Mouse (Mus musculus) embryonic facial prominence, embryonic 15.5 days (tissue): ENCODE results near the gene Zscan4d. TPM values are rescaled to one million over a fixed set of nuclear protein-coding genes. Genes with fewer than 3 reads are reported as not detected.
"Not testable (repeated sequence)": the region's sequence is repeated elsewhere in the genome, so short reads cannot be mapped to it uniquely, and the experiment has no call there.

Experiments used
- ATAC-seq: fragments of 200-750 bp; cut with Nextera tagmentation; 2 replicates; pipeline ENCODE4 v1.8.0; 2017; ENCODE audit warnings: low read depth, moderate TSS enrichment; ENCODE audit not compliant: insufficient number of reproducible peaks, low FRiP score, low TSS enrichment
- H3K27ac ChIP-seq: fragments of 300-500 bp; sonication (generic); replicated peaks from 2 replicates; pipeline ENCODE4 v1.5.1; 2015; ENCODE audit warnings: mild to moderate bottlenecking, inconsistent platforms
- H3K27me3 ChIP-seq: fragments of 300-500 bp; sonication (generic); 2 replicates; pipeline ENCODE4 v1.6.1; 2015; ENCODE audit warnings: inconsistent platforms
- H3K36me3 ChIP-seq: fragments of 300-500 bp; sonication (generic); 2 replicates; pipeline ENCODE4 v1.6.1; 2015; ENCODE audit warnings: mild to moderate bottlenecking, inconsistent platforms
- H3K4me1 ChIP-seq: fragments of 300-500 bp; sonication (generic); 2 replicates; pipeline ENCODE4 v1.6.1; 2015; ENCODE audit warnings: inconsistent platforms
- H3K4me2 ChIP-seq: fragments of 300-500 bp; sonication (generic); replicated peaks from 2 replicates; pipeline ENCODE4 v1.6.1; 2015; ENCODE audit warnings: mild to moderate bottlenecking, inconsistent platforms
- H3K4me3 ChIP-seq: fragments of 300-500 bp; sonication (generic); replicated peaks from 2 replicates; pipeline ENCODE4 v1.5.1; 2015; ENCODE audit warnings: mild to moderate bottlenecking, inconsistent platforms
- H3K9ac ChIP-seq: fragments of 300-500 bp; sonication (generic); 2 replicates; pipeline ENCODE4 v1.6.1; 2015; ENCODE audit warnings: inconsistent platforms
- H3K9me3 ChIP-seq: fragments of 300-500 bp; sonication (generic); replicated peaks from 2 replicates; pipeline ENCODE4 v1.6.1; 2016; ENCODE audit warnings: inconsistent platforms
- WGBS: fragments of 180-500 bp; shearing (Covaris S2); methylation state at CpG from one replicate; pipeline ENCODE4 v1.1.7; 2015; 5-methylcytosine and 5-hydroxymethylcytosine counted together
- polyA plus RNA-seq: library from polyadenylated mRNA; unstranded; fragments of >200 nt; fragmentation: Nextera tagmentation; extraction: Ambion mirVana; gene quantifications from 2 replicates; pipeline ENCODE4 v1.2.1, GENCODE M21; 2015

Zscan4d gene
- not detected in 2 replicates for polyA plus RNA-seq

DNA sequence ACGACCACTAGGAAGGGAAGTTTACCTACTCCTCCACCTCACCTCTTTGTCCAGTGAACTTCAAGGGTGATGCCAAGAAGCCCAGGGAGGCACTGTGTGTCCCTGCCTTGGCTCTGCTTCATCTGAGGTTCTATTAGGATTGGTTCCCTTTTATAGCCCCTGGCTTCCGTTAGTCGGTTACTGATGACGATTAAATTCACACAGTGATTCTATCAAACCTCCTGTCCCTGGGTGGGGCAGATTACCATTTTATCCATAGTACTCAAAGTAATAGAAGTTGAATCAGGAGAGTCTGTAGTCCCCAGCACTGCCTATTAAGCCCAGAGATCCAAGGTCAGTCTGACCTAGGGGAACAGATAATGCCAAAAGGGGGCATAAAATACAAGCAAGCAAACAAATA lies at the start of gene Zscan4d:
TSS of gene Zscan4d (minus strand) at position 101 of the 400 bp plus-strand sequence.
- not testable (repeated sequence) for H3K4me3 ChIP-seq, H3K27ac ChIP-seq, H3K9me3 ChIP-seq, H3K9ac ChIP-seq, H3K27me3 ChIP-seq, ATAC-seq, H3K4me2 ChIP-seq, H3K4me1 ChIP-seq, H3K36me3 ChIP-seq
- 83% methylated on average over 4 of the region's 4 CpGs for WGBS

DNA sequence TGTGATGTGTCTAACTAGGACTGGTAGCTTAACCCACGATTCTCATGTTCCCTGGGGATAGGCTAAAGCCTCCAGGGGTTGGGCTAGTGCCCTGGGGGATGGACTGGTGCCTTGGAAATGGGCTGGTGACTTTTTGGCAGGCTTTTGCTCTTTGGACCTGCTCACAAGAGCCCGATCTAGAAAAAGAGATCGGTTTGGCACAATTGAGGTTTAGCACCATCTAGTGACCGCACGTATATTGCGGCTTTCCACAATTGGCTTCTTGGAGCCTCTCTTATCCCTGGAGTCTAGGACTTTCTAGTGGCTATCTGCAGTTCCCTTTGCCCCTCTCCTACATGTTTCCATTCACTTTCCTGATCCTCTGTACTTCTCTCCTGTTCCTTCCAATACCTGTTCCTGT lies 7.9 kb downstream of the Zscan4d start:
- not testable (repeated sequence) for H3K4me1 ChIP-seq, H3K27ac ChIP-seq, H3K4me3 ChIP-seq, H3K9ac ChIP-seq, ATAC-seq, H3K9me3 ChIP-seq, H3K36me3 ChIP-seq, H3K27me3 ChIP-seq, H3K4me2 ChIP-seq
- 37% methylated on average over 6 of the region's 6 CpGs for WGBS

Other genes starting within 250 kb of the Zscan4d start
- gene Zscan4c, start 160.4 kb downstream of the Zscan4d start, polyA plus RNA-seq = not detected in 2 replicates
- not detected in 2 replicates for gene Zscan4-ps1, start 96.5 kb downstream of the Zscan4d start, polyA plus RNA-seq
- gene Zscan4e, start 144.5 kb upstream of the Zscan4d start, polyA plus RNA-seq = not detected in 2 replicates
- not detected in 2 replicates for gene Zscan4f, start 231.8 kb upstream of the Zscan4d start, polyA plus RNA-seq